ENCODE assay signal across 16 mouse cellular contexts in genomic region chr3:60537063-60537462, GRCm38 (mm10).
A peak's percentile ranks its signal among the peaks of the same experiment; 100 is the strongest.
DNase-seq lines count a peak whose midpoint lies in the region; ATAC-seq lines count a peak whose summit lies in the region.
"Had no signal": no experiment of that assay in that cellular context is flagged by ENCODE, and none has a peak within 500 bp of the region (broad histone marks: within the 10 kb centered on the region; RNA-seq: fewer than 3 reads in every experiment).

No protein-coding gene starts in this region.

- intact Hi-C loops in left cerebral cortex, postnatal 4 days (cut with DNase I): no loop called here

- ATAC-seq in megakaryocyte, adult 5-6 weeks (ENCODE audit: poor library complexity, severe bottlenecking): peak; percentile 92
- ATAC-seq in erythroid progenitor cell, adult 5-6 weeks (replicated peaks; ENCODE audit: low FRiP score, poor library complexity, severe bottlenecking): no peak
- ATAC-seq: forebrain, postnatal 0 days had no signal

- peak; percentile 44 to 65 for DNase-seq in spleen, postnatal 36 days (ENCODE audit: low spot score in 2 of 2)
- DNase-seq in spleen, adult 18-20 months: no peak
- peak; percentile 55 for DNase-seq in adipocyte (ENCODE audit: low spot score)
- no peak for DNase-seq in neural tube, embryonic 10.5 days (ENCODE audit: extremely low spot score, low spot score)
- DNase-seq in thymus, postnatal 36 days: no peak
- no peak for DNase-seq in left cerebral cortex, postnatal 4 days
- DNase-seq: adrenal gland, adult 2 months; cerebellum, adult 8-10 months; forebrain, postnatal 0 days; heart, postnatal 14 days; kidney, adult 9 months; lung, adult 2 months; right cerebral cortex, postnatal 25 days; thymus, adult 2 months had no signal

Comparison
In these comparisons a context has a peak if more than half of its experiments do, and no peak if none do; other contexts are left out.
1. DNase-seq: peak in spleen, postnatal 36 days (2 of 2) and adipocyte (single experiment); none in spleen, adult 18-20 months (0 of 2), neural tube, embryonic 10.5 days (single experiment), thymus, postnatal 36 days (0 of 2) and left cerebral cortex, postnatal 4 days (single experiment).